Mouse (Mus musculus): Measurements from ENCODE around the gene Acat2. TPM values are rescaled to one million over a fixed set of nuclear protein-coding genes. Genes with fewer than 3 reads are reported as not detected.
"Not testable (repeated sequence)": the region's sequence is repeated elsewhere in the genome, so short reads cannot be mapped to it uniquely, and the experiment has no call there.

The Acat2 gene
- polyA plus RNA-seq, 1 experiment from 2014 or later: 87.7 TPM

DNA sequence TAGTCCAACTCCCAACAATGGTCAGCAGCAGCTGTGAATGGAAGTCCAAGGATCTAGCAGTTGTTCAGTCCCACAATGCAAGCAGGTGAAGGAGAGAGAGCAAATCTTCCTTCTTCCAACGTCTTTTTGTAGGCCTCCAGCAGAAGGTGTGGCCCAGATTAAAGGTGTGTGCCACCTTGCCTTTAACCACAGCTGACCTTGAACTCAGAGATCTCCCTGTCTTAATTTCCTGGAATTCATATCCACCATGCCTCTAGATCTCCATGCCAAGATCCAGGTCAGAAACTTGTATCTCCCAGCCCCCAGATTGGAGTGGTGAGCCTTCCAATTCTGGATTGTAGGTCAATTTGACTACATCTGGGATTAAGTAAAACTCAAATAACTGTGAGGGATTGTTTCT, 33.5 kb upstream of the Acat2 start, which contains the start of gene Wtap:
Gene Wtap (minus strand): TSS at position 101 of the 400 bp plus-strand sequence.
- ATAC-seq (ENCODE audit: low read depth) (no peak), DNase-seq (no peak)
- Histone ChIP-seq H3K36me3 (no peaks in the 10 kb centered on the region), H3K27ac (peak within 1 kb of the TSS; percentile 99), H3K4me3 (replicated peaks) (peak within 1 kb of the TSS; percentile 99), H3K4me1 (replicated peaks) (peaks cover 18% of the 10 kb centered on the region), H3K9ac (peak within 1 kb of the TSS; percentile 100), H3K27me3 (no peaks in the 10 kb centered on the region), H3K4me2 (peak within 1 kb of the TSS; percentile 91), H3K9me3 (replicated peaks) (no peaks in the 10 kb centered on the region)
- WGBS (ENCODE audit: insufficient replicate concordance): 56% methylated on average over 1 of the region's 1 CpGs

- DNase-seq (peak; percentile 90), ATAC-seq (ENCODE audit: low read depth) (peak; percentile 84)
- peaks cover 12% of the 10 kb centered on the region for H3K36me3 ChIP-seq
- H3K9me3 ChIP-seq (replicated peaks): no peaks in the 10 kb centered on the region
- H3K27ac ChIP-seq: peak overlapping the region; percentile 99
- WGBS (ENCODE audit: insufficient replicate concordance): under 1% methylated on average over 51 of the region's 51 CpGs
- peak overlapping the region; percentile 91 for H3K4me2 ChIP-seq
- H3K27me3 ChIP-seq: no peaks in the 10 kb centered on the region
- peak overlapping the region; percentile 99 for H3K4me3 ChIP-seq (replicated peaks)
- peak overlapping the region; percentile 100 for H3K9ac ChIP-seq
- H3K4me1 ChIP-seq (replicated peaks): peaks cover 30% of the 10 kb centered on the region
These were observed 32.0 kb upstream of the Acat2 start for GRCm38 (mm10) chr17:12992470-12992991.

DNA sequence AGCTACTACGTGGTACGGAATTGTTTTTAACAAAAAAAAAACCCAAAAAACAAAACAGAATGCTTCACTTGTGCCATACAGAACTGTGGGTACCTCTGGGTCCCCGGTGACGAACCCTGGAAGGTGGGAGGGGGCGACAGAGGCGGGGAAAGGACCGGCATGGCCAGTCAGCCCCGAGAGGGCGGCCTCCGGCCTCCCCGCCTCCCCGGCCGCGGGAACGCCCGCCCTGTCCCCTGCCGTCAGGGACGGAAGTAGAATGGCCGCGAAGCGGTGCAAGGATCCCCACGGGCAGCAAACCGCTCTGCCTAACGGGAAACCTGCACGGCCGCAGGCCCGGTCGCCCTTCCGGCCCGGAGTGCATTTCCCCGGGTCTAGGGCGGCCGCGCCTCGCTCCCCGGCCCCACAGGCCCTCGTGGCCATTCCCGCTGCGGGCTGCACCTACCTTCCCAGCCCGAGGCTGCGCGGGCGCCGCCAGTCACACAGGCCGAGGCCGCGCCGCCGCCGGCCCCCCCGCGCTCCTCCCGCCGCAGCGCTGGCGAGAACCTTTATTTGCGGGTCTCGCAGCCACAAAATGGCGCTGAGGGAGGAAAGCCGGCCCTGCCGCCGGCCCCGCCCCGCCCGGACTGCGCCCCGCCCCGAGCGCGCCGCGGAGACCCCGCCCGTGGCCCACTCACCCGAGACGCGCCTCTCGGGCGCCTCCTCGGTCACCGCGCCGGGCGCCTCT, 31.2 kb upstream of the Acat2 start:
- Histone ChIP-seq H3K36me3 (peaks cover 12% of the 10 kb centered on the region), H3K27ac (peak overlapping the region; percentile 99), H3K4me3 (replicated peaks) (peak overlapping the region; percentile 99), H3K4me1 (replicated peaks) (peaks cover 31% of the 10 kb centered on the region), H3K27me3 (no peaks in the 10 kb centered on the region), H3K4me2 (peak overlapping the region; percentile 91), H3K9me3 (replicated peaks) (no peaks in the 10 kb centered on the region), H3K9ac (peak overlapping the region; percentile 100)
- DNase-seq (peak; percentile 81), ATAC-seq (ENCODE audit: low read depth) (peak; percentile 91)
- under 1% methylated on average over 83 of the region's 84 CpGs for WGBS (ENCODE audit: insufficient replicate concordance)

DNA sequence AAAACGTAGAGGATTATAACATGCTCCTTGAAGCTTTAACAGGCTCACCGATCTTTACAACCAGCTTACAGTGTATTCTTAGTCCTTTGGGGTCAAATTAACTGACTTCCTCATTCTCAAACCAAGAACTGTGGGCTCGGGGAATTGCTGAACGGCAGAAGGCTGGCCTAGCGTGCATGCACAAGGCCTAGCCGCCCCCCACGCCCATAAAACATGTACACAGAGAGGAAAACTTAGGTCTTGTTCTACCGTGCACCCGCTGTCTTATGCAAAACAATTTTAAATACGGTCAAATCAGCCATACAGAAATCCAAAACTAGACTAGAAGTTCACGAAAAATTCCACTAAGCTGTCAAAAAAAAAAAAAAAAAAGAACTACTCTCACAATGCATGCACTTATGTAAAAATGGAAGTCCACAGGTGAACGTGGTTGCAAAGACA, 30.7 kb upstream of the Acat2 start:
- Histone ChIP-seq H3K4me1 (replicated peaks) (peaks cover 34% of the 10 kb centered on the region), H3K9ac (peak overlapping the region; percentile 100), H3K27me3 (no peaks in the 10 kb centered on the region), H3K9me3 (replicated peaks) (no peaks in the 10 kb centered on the region), H3K27ac (peak overlapping the region; percentile 99), H3K36me3 (peaks cover 12% of the 10 kb centered on the region), H3K4me2 (peak overlapping the region; percentile 91), H3K4me3 (replicated peaks) (peak overlapping the region; percentile 99)
- ATAC-seq (ENCODE audit: low read depth) (no peak), DNase-seq (peak; percentile 35)
- WGBS (ENCODE audit: insufficient replicate concordance): under 1% methylated on average over 12 of the region's 12 CpGs

- Histone ChIP-seq H3K27me3 (no peaks in the 10 kb centered on the region), H3K27ac (peak overlapping the region; percentile 99), H3K36me3 (peaks cover 12% of the 10 kb centered on the region), H3K4me1 (replicated peaks) (peaks cover 34% of the 10 kb centered on the region), H3K4me2 (peak overlapping the region; percentile 91), H3K4me3 (replicated peaks) (peak overlapping the region; percentile 99), H3K9ac (peak overlapping the region; percentile 100), H3K9me3 (replicated peaks) (no peaks in the 10 kb centered on the region)
- 26% methylated on average over 8 of the region's 8 CpGs for WGBS (ENCODE audit: insufficient replicate concordance)
- ATAC-seq (ENCODE audit: low read depth) (no peak), DNase-seq (no peak)
These were observed 30.1 kb upstream of the Acat2 start for GRCm38 (mm10) chr17:12990567-12991145.

DNA sequence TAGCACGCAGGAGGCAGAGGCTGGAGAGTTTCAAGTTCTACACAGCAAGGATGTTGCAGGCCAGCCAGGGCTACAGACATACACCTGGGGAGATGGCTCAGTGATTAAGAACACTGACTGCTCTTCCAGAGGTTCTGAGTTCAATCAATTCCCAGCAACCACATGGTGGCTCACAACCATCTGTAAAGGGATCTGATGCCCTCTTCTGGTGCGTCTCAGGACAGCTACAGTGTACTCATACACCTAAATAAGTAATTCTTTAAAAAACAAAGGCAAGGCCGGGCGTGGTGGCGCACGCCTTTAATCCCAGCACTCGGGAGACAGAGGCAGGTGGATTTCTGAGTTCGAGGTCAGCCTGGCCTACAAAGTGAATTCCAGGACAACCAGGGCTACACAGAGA, 27.5 kb upstream of the Acat2 start:
- not testable (repeated sequence) for H3K27ac ChIP-seq; ATAC-seq (ENCODE audit: low read depth); DNase-seq; H3K4me2 ChIP-seq; H3K9ac ChIP-seq; H3K4me3 ChIP-seq (replicated peaks); H3K27me3 ChIP-seq; H3K9me3 ChIP-seq (replicated peaks)
- Histone ChIP-seq H3K36me3 (peaks cover 33% of the 10 kb centered on the region), H3K4me1 (replicated peaks) (peaks cover 36% of the 10 kb centered on the region)
- WGBS (ENCODE audit: insufficient replicate concordance): 75% methylated on average over 8 of the region's 8 CpGs

GRCm38 (mm10) chr17:12983988-12984387, 23.4 kb upstream of the Acat2 start:
- Histone ChIP-seq H3K4me3 (replicated peaks) (no peak overlapping the region), H3K27me3 (no peaks in the 10 kb centered on the region), H3K36me3 (peaks cover 68% of the 10 kb centered on the region), H3K9me3 (replicated peaks) (no peaks in the 10 kb centered on the region), H3K9ac (no peak overlapping the region), H3K27ac (no peak overlapping the region), H3K4me2 (no peak overlapping the region), H3K4me1 (replicated peaks) (peaks cover 19% of the 10 kb centered on the region)
- no peak for ATAC-seq (ENCODE audit: low read depth)
- no peak for DNase-seq
- WGBS (ENCODE audit: insufficient replicate concordance): 30% methylated on average over 2 of the region's 2 CpGs

GRCm38 (mm10) chr17:12978546-12978945, 18.0 kb upstream of the Acat2 start:
- Histone ChIP-seq H3K4me3 (replicated peaks) (no peak overlapping the region), H3K9ac (no peak overlapping the region), H3K27me3 (no peaks in the 10 kb centered on the region), H3K9me3 (replicated peaks) (no peaks in the 10 kb centered on the region), H3K27ac (no peak overlapping the region), H3K36me3 (peaks cover 78% of the 10 kb centered on the region), H3K4me2 (no peak overlapping the region), H3K4me1 (replicated peaks) (no peaks in the 10 kb centered on the region)
- WGBS (ENCODE audit: insufficient replicate concordance): 100% methylated on average over 1 of the region's 1 CpGs
- ATAC-seq (ENCODE audit: low read depth) (no peak), DNase-seq (no peak)

DNA sequence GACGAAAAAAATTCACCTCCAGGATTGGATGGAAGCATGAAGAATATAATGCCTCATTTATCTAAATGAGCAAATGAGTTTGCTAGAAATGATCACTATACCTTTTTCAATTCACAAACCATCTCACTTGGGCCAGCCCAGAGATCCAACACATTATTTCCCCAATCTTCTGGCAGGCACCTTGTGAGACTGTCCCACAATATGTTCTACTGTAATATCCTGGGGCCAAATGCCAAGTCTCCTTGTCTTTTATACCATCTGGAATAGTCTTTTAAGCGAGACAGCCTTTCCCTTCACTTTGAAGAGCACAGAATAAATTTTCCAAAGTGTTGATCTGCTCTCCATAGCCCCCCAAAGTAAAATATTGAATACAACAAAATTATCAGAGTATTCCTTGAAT, 13.3 kb upstream of the Acat2 start:
- H3K9me3 ChIP-seq (replicated peaks): no peaks in the 10 kb centered on the region
- H3K36me3 ChIP-seq: peaks cover 62% of the 10 kb centered on the region
- no peak overlapping the region for H3K9ac ChIP-seq
- H3K4me2 ChIP-seq: no peak overlapping the region
- no peak overlapping the region for H3K27ac ChIP-seq
- no peaks in the 10 kb centered on the region for H3K4me1 ChIP-seq (replicated peaks)
- 78% methylated on average over 2 of the region's 2 CpGs for WGBS (ENCODE audit: insufficient replicate concordance)
- ATAC-seq (ENCODE audit: low read depth) (no peak), DNase-seq (no peak)
- H3K27me3 ChIP-seq: no peaks in the 10 kb centered on the region
- H3K4me3 ChIP-seq (replicated peaks): no peak overlapping the region

- no peaks in the 10 kb centered on the region for H3K27me3 ChIP-seq
- no peak for ATAC-seq (ENCODE audit: low read depth)
- no peak for DNase-seq
- no peak overlapping the region for H3K27ac ChIP-seq
- H3K9me3 ChIP-seq (replicated peaks): no peaks in the 10 kb centered on the region
- H3K9ac ChIP-seq: no peak overlapping the region
- H3K4me3 ChIP-seq (replicated peaks): no peak overlapping the region
- peaks cover 44% of the 10 kb centered on the region for H3K36me3 ChIP-seq
- no peak overlapping the region for H3K4me2 ChIP-seq
- WGBS (ENCODE audit: insufficient replicate concordance): 90% methylated on average over 2 of the region's 2 CpGs
- H3K4me1 ChIP-seq (replicated peaks): 0 out of 2 replicates have a peak, but pooled peaks cover under 1% of the 10 kb centered on the region
These were observed 6.6 kb upstream of the Acat2 start for GRCm38 (mm10) chr17:12967173-12967572.

DNA sequence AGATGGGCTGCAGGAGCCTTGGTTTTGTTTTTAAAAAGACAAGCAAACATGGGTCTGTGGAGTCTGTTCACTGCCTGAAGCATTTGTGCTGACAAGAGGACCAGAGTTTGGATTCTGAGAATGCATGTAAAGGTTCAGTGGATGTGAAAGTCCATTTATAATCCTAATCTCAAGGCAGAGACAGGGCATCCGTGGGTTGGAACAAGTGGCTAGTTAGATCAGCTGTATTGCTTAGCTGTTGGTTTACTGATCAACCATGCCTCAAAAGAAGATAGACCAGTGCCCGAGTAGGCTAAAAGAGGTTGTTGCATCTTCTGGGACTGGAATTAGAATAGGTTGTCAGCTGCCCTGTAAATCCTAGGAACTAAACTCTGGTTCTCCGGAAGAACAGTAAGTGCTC, 2.9 kb upstream of the Acat2 start:
- Histone ChIP-seq H3K4me2 (no peak overlapping the region), H3K27me3 (no peaks in the 10 kb centered on the region), H3K9ac (no peak overlapping the region), H3K4me1 (replicated peaks) (peaks cover 18% of the 10 kb centered on the region), H3K27ac (no peak overlapping the region), H3K9me3 (replicated peaks) (no peaks in the 10 kb centered on the region), H3K4me3 (replicated peaks) (no peak overlapping the region), H3K36me3 (peaks cover 29% of the 10 kb centered on the region)
- ATAC-seq (ENCODE audit: low read depth) (no peak), DNase-seq (no peak)
- 69% methylated on average over 3 of the region's 3 CpGs for WGBS (ENCODE audit: insufficient replicate concordance)
